Mouse (Mus musculus) embryo, embryonic 10.5 days (tissue): ENCODE measurements around the gene Mfsd5.

Source experiments
- DNase-seq: peaks from one replicate; pipeline ENCODE4 v3.0.0-alpha.2; 2015; ENCODE audit warnings: low spot score

Mfsd5 gene

DNA sequence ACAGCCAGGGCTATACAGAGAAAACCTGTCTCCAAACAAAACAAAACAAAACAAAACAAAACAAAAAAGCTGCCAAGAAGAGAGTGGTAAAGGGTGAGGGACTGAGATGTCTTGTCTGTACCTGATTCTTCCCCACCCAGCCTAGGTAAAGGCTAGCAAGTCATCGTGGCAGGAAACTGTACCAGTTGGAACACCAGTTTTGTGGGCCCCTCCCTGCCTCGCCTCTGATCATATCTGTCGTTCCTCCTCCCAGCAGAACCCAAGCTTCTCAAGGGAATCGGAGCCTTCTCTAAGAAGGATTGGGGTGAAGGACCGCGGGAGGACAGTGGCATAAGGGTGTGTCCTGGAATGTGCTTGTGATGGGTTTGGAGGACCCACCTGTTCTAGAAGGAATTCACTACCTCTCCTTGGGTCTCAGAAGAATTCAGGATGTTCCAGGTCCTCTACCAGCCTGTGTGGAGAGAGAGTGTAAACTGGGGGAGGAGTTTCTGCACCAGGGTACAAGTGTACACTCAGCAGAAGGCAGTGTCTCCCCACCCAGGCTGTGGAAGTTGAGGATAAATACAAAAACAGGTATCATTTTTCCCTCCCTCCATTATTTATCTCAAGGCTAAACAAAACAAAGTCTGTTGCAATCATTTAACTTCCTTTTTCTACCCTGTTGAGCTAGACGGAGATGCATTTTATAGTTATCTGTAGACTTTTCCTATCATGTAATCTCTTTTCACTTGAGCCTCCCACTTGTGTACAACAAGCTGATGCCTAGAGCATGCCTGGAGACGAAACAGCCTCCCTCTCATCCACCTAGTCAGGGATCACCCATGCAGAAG is 3.4 kb downstream of the Mfsd5 start:
- DNase-seq, result no peak

GRCm38 (mm10) chr15:102283648-102284047 is 4.4 kb downstream of the Mfsd5 start:
- no peak for DNase-seq

GRCm38 (mm10) chr15:102287395-102287794 is 8.1 kb downstream of the Mfsd5 start:
- DNase-seq, result peak; percentile 70

- peak; percentile 99 for DNase-seq
These were observed 16.5 kb downstream of the Mfsd5 start, which contains the start of gene Espl1 for GRCm38 (mm10) chr15:102295633-102296367. Gene Espl1, plus strand, starts transcription at chr15:102296266.

- DNase-seq, result no peak
These were observed 17.2 kb downstream of the Mfsd5 start for GRCm38 (mm10) chr15:102296368-102297006.

DNA sequence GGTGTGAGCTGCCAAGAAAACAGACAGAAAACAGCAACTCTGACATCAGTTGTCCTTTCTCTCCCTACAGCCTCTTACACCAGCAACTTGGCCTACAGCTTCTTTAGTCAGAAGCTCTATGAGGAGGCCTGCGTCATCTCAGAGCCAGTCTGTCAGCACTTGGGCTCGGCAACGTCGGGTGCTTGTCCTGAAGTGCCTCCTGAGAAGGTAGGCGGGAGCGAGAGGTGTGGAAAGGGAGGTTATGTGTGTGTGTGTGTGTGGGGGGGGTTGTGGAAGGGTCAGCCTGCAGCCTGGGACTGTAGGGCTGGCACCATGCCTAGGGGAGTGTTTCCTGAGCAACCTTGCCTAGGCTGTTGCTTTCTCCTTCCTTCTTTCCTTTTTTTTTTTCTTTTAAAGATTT is 23.3 kb downstream of the Mfsd5 start:
- DNase-seq, result no peak

DNA sequence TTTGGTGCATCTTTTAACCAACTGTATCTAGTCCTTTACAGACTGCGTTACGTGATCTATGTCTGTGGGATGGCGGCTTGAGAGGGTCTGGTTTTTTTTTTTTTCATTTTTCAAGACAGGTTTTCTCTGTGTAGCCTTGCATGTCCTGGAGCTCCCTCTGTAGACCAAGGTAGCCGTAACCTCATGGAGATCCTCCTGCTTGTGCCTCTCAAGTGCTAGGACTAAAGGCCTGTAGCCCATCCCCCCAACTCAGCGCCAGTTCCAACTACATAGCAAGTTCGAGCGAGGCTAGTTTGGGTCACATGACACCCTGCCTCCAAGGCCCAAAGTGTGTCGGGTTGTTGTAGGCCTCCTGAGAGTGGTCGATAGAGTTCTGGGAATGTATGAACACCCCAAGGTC is 29.5 kb downstream of the Mfsd5 start:
- no peak for DNase-seq

GRCm38 (mm10) chr15:102310074-102310845 is 31.0 kb downstream of the Mfsd5 start:
- peak; percentile 12 for DNase-seq

DNA sequence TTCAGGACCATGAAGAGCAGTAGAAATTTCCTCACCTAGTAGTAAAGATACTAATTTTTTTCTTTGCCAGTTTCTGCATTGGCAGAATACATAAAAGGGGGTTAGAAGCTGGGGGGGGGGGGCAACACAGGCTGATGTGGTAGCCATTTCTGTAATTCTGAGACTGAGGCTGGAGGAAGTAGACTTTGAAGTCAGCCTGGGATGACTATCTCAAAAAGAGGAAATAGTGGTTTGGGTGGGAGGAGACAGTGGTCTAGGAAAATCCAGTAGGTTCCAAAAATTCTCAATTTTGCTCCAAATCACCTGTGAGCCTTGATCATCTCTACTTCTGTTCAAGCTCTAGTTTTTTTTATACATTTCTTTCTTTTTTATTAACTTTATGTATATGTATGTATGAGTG is 32.2 kb downstream of the Mfsd5 start:
- DNase-seq, result no peak

DNA sequence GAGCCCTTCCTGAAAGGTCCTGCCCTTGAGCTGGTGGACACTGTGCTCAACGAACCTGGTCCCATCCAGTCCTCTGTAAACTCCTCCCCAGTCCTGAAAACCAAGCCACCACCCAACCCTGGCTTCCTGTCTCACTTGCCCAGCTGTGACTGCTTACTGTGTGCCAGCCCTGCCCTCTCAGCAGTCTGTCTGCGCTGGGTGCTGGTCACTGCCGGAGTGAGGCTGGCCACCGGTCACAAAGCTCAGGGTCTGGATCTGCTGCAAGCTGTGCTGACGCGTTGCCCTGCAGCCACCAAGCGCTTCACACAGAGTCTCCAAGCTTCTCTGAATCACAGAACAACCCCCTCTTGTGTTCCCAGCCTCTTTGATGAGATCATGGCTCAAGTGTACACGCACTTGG is 36.0 kb downstream of the Mfsd5 start:
- DNase-seq, result no peak

GRCm38 (mm10) chr15:102316263-102316662 is 37.0 kb downstream of the Mfsd5 start:
- DNase-seq, result peak; percentile 68

GRCm38 (mm10) chr15:102324654-102325473 is 45.6 kb downstream of the Mfsd5 start:
- no peak for DNase-seq

DNA sequence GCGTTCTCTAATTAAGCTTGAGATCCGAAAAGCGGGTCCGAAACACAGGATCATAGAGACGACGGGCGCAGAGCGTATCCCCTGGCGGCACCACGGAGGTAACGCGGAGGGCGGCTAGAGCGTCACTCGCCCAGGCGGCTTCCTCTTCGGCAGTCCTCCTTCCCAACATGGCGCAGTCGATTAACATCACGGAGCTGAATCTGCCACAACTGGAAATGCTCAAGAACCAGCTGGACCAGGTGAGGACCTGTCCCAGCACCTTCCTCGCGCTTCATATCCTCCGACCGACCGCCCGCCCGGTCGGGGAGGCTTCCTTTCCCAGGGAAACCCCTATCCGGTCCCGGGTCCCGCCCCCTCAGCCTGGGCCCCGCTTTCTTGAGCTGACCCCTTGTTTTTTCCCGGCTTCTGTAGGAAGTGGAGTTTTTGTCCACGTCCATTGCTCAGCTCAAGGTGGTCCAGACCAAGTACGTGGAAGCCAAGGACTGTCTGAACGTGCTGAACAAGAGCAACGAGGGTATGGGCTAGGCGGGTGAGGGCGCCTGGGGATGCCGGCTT is 46.8 kb downstream of the Mfsd5 start, which contains the start of gene Pfdn5:
Gene Pfdn5, plus strand, starts transcription at position 95 of the 555 bp plus-strand sequence.
- DNase-seq, result peak; percentile 93

GRCm38 (mm10) chr15:102326892-102327291 is 47.6 kb downstream of the Mfsd5 start:
- DNase-seq, result no peak
